Mouse (Mus musculus) stomach, postnatal 0 days (tissue): ENCODE measurements at regions not wholly inside any gene's neighbourhood (a gene's known extent, or its start where the extent isn't known, plus 50 kb on each side); places are given as distances from the start of the nearest gene placed in this dataset.

Experiments
- CTCF ChIP-seq: IDR thresholded peaks from 2 replicates; pipeline ENCODE4 v1.5.1; 2016; ENCODE audit warnings: antibody characterized with exemption, low read depth, mild to moderate bottlenecking, moderate library complexity
- EP300 ChIP-seq: optimal IDR thresholded peaks from 2 replicates; pipeline ENCODE3; 2016; ENCODE audit warnings: antibody characterized with exemption

GRCm38 (mm10) chr14:74352286-74352685, 288.4 kb upstream of the Htr2a start:
- TF ChIP-seq CTCF (peak; percentile 45), EP300 (no peak)
